Mouse (Mus musculus) cerebellum, adult 8-10 months (tissue): ENCODE data around the gene Sh3gl1.
A peak's percentile ranks its signal among the peaks of the same experiment; 100 is the strongest.

ENCODE experiments used
- DNase-seq: peaks from one replicate; pipeline ENCODE4 v3.0.0; 2022

The Sh3gl1 gene

DNA sequence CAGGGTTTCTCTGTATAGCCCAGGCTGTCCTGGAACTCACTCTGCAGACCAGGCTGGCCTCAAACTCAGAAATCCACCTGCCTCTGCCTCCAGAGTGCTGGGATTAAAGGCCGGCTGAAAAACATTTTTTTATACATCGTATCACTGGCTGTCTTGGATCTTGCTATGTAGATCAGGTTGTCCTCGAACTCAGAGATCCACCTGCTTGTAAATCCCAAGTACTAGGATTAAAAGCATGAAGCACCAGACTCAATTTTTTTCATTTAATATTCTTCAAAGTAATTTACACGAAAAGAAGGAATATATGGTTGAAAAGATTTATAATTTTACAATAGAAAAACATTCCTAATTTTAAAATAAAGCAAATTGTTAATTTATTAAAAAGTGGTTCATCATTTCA, 2.9 kb upstream of the Sh3gl1 start:
- no peak for DNase-seq

- peak; percentile 39 for DNase-seq
Observed at GRCm38 (mm10) chr17:56038583-56039261, 2.3 kb upstream of the Sh3gl1 start.

- DNase-seq: no peak
Observed at GRCm38 (mm10) chr17:56036901-56037287, 459 bp upstream of the Sh3gl1 start.

DNA sequence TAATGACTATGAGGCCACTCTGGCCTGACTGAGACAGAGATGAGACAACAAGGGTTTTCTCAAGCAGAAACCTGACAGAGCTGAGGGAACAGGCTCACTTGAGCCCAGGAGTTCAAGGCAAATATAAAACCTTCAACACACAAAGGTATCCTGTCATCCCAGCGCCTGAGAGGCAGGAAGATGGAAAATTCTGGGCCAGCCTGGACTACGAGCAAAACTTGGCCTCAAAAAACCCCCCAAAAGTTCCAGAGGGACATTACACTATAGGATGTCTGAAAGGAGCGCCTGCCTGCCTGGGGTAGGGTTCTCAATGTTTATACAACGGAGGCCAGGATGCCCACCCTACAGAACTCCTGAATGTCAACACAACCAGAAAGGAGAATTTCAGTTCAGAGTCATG, 1.2 kb downstream of the Sh3gl1 start:
- DNase-seq: peak; percentile 23

DNA sequence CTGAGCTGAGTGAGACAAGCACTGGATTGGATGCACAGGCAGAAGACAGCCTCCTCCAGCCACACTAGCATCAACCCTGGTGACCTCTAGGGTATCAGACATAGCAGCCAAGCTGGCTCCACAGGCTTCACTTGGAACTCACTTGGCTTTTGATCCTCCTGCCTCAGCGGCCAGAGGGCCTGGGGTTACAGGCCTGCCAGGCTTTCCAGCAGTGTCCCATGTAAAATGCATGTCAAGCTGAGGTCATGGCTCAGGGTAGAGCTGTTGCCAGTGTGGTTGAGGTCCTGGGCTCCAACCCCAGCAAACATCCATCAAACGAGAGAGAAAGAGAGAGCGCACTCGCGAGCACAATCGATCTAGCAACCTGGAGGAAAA, 1.7 kb downstream of the Sh3gl1 start:
- DNase-seq: peak; percentile 25

DNA sequence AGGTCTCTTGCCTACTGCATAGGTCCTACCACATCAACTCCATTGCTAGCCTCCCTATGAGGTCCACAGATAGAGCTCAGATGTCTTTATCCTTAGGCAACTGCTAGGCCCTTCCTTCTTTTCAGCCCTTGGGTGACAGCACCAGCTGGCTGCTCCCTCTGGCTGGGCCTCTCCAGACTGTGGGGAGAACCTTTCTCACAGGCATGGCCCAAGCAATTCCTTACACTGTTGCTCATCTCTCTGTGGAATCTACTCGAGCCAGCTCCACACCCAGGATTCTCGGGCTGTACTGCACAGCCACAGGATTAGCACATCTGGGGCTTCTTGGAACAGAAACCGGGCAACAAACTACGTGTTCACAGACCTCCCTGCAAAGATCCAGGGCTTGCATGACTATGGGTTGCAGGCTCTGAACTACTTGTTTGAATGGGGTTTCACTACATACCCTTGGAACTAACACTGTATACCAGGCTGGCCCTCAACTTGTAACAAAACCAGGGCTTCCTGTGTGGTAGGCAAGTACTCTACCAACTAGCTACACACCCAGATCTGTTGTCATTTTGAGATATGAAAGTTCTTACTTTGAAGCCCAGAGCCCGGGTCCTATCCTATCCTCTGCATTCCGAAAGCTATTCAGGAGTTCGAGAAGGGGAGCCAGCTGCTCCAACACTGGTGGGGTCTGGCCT, 2.3 kb downstream of the Sh3gl1 start:
- no peak for DNase-seq

DNA sequence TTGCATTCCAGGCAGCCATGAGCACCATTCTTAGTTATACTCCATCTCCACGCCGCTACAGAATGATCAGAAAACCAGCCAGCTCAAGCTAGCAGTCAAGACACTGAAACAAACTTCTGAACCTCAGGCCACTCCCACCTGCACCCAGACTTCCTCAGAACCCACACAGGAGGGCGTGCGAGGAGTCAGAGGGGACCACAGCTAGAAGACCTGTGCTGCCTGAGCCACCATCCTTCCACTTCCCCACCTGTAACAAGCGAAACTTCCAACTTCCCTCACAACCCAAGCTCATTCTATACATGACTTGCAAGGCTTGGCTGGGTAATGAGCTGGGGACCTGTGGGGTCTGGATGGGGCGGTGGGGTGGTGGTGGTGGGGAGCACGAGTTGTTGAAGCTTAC, 3.6 kb downstream of the Sh3gl1 start:
- no peak for DNase-seq

- DNase-seq: no peak
Observed at GRCm38 (mm10) chr17:56032127-56032733, 4.2 kb downstream of the Sh3gl1 start.

DNA sequence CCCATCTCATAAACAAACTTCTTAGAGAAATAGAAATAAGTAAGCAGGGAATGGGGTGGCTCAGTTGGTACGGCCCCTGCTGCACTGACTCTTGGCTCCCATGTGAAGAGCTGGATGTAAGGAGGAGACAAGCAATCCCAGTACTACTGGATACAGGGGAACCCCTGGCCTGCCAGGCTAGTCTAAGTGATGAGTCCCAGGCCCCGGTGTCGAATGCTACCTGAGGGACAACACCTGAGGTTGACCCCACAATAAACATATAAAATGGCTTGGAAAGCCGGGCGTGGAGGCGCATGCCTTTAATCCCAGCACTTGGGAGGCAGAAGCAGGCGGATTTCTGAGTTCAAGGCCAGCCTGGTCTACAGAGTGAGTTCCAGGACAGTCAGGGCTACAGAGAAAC, 5.0 kb downstream of the Sh3gl1 start:
- no peak for DNase-seq

DNA sequence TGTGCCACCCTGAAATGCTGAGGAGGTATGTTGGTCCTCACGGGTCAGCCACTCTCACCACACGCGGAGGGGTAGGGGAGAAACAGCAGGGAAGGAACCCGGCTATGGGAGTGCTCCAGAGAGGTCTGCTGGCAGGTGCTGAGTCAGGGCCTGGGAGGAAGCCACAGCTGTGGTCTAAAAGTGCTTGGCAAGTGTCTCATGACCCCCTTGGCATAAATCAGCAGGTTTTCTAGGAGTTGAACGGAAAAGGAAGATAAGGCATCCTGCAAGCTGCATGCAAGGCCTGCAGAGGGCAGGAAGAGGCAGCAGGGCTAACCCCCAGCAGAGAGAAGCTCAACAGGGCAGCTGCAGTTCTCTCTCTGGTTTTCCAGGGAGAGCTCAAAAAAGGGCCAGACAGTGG, 5.5 kb downstream of the Sh3gl1 start:
- peak; percentile 37 for DNase-seq

DNA sequence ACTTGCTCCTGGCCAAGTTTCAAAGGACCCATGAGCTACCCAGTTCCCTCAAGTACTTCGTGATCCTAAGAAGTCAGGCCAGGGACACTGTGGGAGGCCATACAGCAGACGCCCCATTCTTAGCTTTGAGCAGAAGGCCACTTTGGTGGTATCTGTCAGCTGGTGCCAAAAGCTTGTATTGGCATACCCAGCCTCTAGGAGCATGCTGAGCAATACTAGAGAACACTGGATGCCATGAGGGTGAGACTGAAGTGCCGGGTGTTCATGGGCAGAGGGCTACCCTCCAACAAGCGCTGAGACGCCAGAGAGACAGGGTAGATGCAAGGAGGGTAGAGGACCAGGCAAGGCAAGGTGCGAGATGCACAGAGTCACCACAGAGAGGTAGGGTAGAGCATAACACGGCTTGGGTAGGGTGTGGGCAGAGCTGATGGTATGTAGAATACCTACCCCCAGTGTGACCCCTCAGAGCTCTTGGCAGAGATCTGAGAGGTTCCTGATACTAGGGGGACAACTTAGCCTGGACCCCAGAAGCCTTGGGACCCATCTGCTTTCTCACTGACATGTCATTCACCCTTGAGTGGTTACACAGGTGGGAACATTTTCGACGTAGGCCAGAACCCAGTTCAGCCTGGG, 6.1 kb downstream of the Sh3gl1 start:
- peak; percentile 39 for DNase-seq

- DNase-seq: peak; percentile 63
Observed at GRCm38 (mm10) chr17:56027801-56028441, 8.5 kb downstream of the Sh3gl1 start.

GRCm38 (mm10) chr17:56026881-56027280, 9.6 kb downstream of the Sh3gl1 start:
- no peak for DNase-seq

DNA sequence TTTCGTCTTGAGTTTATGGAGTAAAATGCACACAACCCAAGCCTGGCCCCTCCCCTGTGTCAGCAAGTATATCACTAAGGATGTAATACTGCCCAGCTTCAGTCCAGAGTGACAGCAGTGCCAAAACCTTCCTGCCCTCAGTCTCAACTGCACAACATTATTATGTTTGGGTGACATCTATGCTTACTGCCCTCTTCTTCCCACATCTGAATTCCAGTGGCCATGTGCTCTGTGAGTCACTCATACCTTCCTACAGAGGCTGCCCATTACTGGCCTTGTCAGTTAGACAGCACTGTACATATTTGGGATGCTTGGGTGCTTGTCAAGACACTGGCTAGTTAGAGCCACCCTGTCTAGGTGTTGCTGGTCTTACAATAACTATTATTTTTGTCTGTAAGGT, 10.1 kb downstream of the Sh3gl1 start:
- DNase-seq: no peak

GRCm38 (mm10) chr17:56024931-56025330, 11.5 kb downstream of the Sh3gl1 start:
- no peak for DNase-seq

DNA sequence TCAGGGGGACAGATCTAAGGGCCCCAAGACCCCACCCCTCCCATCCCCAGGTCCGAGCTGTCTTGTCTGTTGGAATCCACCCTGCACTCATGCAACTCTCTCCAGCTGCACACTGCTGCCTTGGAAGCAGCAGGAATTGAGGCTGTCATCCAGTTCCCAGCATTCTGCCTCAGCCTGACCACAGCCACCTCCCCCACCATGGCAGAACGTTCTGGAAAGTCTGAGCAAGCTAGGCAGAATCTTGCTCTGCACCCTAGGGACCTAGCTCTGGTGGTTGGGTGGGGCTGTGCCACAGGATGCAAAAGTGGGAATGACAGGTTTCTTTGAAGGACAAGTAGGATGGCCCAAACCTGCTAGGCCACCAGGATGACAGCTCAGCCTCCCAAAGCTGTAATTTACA, 12.0 kb downstream of the Sh3gl1 start:
- no peak for DNase-seq

GRCm38 (mm10) chr17:56023386-56023785, 13.0 kb downstream of the Sh3gl1 start:
- peak; percentile 27 for DNase-seq

DNA sequence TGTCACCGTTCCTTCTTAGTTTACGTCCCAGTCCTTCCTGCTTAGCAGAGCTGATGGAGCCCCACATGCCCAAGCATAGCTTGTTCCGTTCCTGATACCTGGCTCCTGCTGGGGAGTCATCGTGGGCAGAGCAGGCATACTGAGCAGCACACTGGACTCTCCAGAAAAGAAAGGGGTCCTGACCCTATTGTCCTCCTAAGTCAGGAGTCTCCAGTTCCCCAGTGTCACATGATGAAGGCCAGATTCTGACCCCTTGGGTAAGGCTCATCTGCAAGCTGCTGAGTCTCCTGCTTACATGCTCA, 13.5 kb downstream of the Sh3gl1 start:
- no peak for DNase-seq

DNA sequence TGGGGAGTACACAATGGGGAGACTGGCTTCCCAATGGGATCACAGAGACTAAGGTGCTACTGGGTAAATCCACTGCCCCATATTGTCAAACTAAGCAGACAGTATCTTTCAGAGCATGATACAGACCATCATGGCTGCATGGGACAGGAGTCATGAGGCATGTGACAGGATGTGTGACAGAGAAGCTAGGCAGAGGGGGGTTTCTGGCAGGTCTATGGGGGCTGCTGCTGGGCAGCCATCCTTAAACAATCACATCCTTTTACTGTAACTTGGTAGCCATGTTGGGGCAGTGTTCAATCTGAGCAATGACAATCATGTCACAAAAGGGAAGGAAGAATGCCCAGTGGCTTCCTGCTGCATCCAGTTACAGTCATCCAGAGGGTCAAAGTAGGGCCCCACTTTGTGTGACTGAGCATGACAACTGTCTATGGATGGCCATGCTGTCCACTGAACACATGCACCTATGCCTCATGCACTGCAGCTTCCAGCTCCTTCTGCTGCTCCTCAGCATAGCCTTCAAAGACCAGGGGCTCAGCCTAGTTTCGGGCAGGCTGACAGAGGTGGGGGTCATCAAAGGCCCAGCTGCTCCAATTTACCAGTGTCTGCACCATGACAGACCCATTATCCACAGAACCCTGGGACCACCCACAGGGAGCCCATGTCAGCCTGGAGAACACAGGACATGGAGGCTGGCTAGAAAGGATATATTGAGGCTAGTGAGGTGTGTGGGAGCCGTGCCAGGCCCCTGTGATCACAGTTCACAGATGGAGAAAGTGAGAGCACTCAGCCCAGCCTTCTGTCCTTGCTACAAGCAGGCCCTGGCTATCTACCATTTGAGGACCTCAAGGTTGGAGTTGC, 14.1 kb downstream of the Sh3gl1 start:
- peak; percentile 70 for DNase-seq

DNA sequence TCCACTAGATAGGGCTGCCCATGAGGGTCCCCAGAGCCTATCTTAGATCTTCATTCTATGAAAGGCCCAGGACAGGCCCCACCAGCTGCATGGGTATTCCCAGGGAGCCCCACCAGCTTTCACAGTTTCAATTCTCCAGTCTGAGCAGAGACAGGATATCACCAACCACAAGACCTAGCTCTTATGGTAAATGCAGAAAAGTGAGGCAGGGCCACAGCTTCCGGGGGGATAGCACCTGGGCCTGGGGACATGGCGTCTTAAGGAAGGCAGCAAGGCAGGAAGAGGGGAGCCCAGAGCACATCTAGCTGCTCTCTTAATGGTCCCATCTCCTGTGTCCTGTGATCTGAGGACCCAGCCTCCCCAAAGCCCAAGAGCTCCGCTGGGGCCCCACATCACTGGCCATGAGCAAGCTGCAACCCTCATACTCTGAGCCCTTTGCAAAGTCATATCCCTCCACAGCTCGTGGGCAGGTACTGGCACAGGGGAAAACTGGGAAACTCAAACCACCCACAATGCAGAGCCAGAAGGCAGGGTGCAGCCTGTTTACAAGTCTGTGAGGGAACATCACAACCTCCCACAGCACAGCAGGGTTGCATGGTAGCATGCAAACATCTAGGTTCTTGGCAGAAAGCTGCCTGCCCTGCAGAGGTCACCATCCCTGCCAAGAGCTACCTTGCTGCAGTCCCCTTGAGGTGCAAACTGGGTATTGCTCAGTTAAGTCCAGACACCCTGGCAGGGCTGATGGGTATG, 15.1 kb downstream of the Sh3gl1 start:
- DNase-seq: peak; percentile 37

GRCm38 (mm10) chr17:56020400-56021084, 15.9 kb downstream of the Sh3gl1 start:
- DNase-seq: no peak
